Mouse (Mus musculus): ENCODE measurements around the gene Btg2. TPM values are rescaled to one million over a fixed set of nuclear protein-coding genes. Genes with fewer than 3 reads are reported as not detected.

The Btg2 gene
- polyA plus RNA-seq, 1 experiment from 2014 or later: 109 TPM

GRCm38 (mm10) chr1:134084128-134084527, 5.2 kb upstream of the Btg2 start:
- WGBS (ENCODE audit: insufficient replicate concordance): 74% methylated on average over 3 of the region's 3 CpGs
- no peaks in the 10 kb centered on the region for H3K27me3 ChIP-seq (ENCODE audit: control insufficient read depth, insufficient read depth, low read depth, low read length)
- H3K9me3 ChIP-seq (replicated peaks; ENCODE audit: control insufficient read depth, low read length): no peaks in the 10 kb centered on the region
- H3K36me3 ChIP-seq (ENCODE audit: control insufficient read depth, insufficient read depth): no peaks in the 10 kb centered on the region
- H3K27ac ChIP-seq (ENCODE audit: low read length): peak overlapping the region; percentile 93
- H3K9ac ChIP-seq (ENCODE audit: low read depth, low read length): peak overlapping the region; percentile 65; the same call in 1 of the 2 replicates
- no peak for ATAC-seq (ENCODE audit: low read depth)
- H3K4me3 ChIP-seq (ENCODE audit: low read depth, low read length): no peak overlapping the region
- H3K4me1 ChIP-seq (ENCODE audit: control insufficient read depth, low read depth, low read length): peaks cover 92% of the 10 kb centered on the region
- no peak overlapping the region for H3K4me2 ChIP-seq (ENCODE audit: low read depth, low read length)

GRCm38 (mm10) chr1:134083676-134084075, 4.8 kb upstream of the Btg2 start:
- H3K27me3 ChIP-seq (ENCODE audit: control insufficient read depth, insufficient read depth, low read depth, low read length): no peaks in the 10 kb centered on the region
- no peak for ATAC-seq (ENCODE audit: low read depth)
- no peaks in the 10 kb centered on the region for H3K9me3 ChIP-seq (replicated peaks; ENCODE audit: control insufficient read depth, low read length)
- H3K27ac ChIP-seq (ENCODE audit: low read length): peak overlapping the region; percentile 93
- H3K4me3 ChIP-seq (ENCODE audit: low read depth, low read length): no peak overlapping the region
- WGBS (ENCODE audit: insufficient replicate concordance): 65% methylated on average over 8 of the region's 8 CpGs
- H3K4me1 ChIP-seq (ENCODE audit: control insufficient read depth, low read depth, low read length): peaks cover 89% of the 10 kb centered on the region
- peak overlapping the region; percentile 58 for H3K4me2 ChIP-seq (ENCODE audit: low read depth, low read length)
- H3K36me3 ChIP-seq (ENCODE audit: control insufficient read depth, insufficient read depth): no peaks in the 10 kb centered on the region
- peak overlapping the region; percentile 65 for H3K9ac ChIP-seq (ENCODE audit: low read depth, low read length)

- 34% methylated on average over 11 of the region's 11 CpGs for WGBS (ENCODE audit: insufficient replicate concordance)
- peak overlapping the region; percentile 65 for H3K9ac ChIP-seq (ENCODE audit: low read depth, low read length)
- no peaks in the 10 kb centered on the region for H3K36me3 ChIP-seq (ENCODE audit: control insufficient read depth, insufficient read depth)
- H3K4me3 ChIP-seq (ENCODE audit: low read depth, low read length): peak overlapping the region; percentile 22
- peak overlapping the region; percentile 93 for H3K27ac ChIP-seq (ENCODE audit: low read length)
- H3K4me2 ChIP-seq (ENCODE audit: low read depth, low read length): peak overlapping the region; percentile 58
- no peaks in the 10 kb centered on the region for H3K27me3 ChIP-seq (ENCODE audit: control insufficient read depth, insufficient read depth, low read depth, low read length)
- H3K9me3 ChIP-seq (replicated peaks; ENCODE audit: control insufficient read depth, low read length): no peaks in the 10 kb centered on the region
- peak; percentile 61 for ATAC-seq (ENCODE audit: low read depth)
- peaks cover 83% of the 10 kb centered on the region for H3K4me1 ChIP-seq (ENCODE audit: control insufficient read depth, low read depth, low read length)
These were observed 4.1 kb upstream of the Btg2 start for GRCm38 (mm10) chr1:134082987-134083516.

- Histone ChIP-seq H3K4me2 (ENCODE audit: low read depth, low read length) (no peak overlapping the region), H3K36me3 (ENCODE audit: control insufficient read depth, insufficient read depth) (peaks cover 15% of the 10 kb centered on the region), H3K27ac (ENCODE audit: low read length) (peak overlapping the region; percentile 60), H3K9ac (ENCODE audit: low read depth, low read length) (peak overlapping the region; percentile 80; the same call in 1 of the 2 replicates), H3K4me3 (ENCODE audit: low read depth, low read length) (no peak overlapping the region), H3K9me3 (replicated peaks; ENCODE audit: control insufficient read depth, low read length) (no peaks in the 10 kb centered on the region), H3K27me3 (ENCODE audit: control insufficient read depth, insufficient read depth, low read depth, low read length) (no peaks in the 10 kb centered on the region), H3K4me1 (ENCODE audit: control insufficient read depth, low read depth, low read length) (peaks cover 72% of the 10 kb centered on the region)
- ATAC-seq (ENCODE audit: low read depth): no peak
- WGBS (ENCODE audit: insufficient replicate concordance): 71% methylated on average over 5 of the region's 5 CpGs
These were observed 2.0 kb upstream of the Btg2 start for GRCm38 (mm10) chr1:134080881-134081450.

GRCm38 (mm10) chr1:134080406-134080805, 1.5 kb upstream of the Btg2 start:
- no peak overlapping the region for H3K4me3 ChIP-seq (ENCODE audit: low read depth, low read length)
- peak overlapping the region; percentile 60 for H3K27ac ChIP-seq (ENCODE audit: low read length)
- no peak for ATAC-seq (ENCODE audit: low read depth)
- peaks cover 20% of the 10 kb centered on the region for H3K36me3 ChIP-seq (ENCODE audit: control insufficient read depth, insufficient read depth)
- WGBS (ENCODE audit: insufficient replicate concordance): 50% methylated on average over 4 of the region's 4 CpGs
- H3K27me3 ChIP-seq (ENCODE audit: control insufficient read depth, insufficient read depth, low read depth, low read length): no peaks in the 10 kb centered on the region
- peak overlapping the region; percentile 80 for H3K9ac ChIP-seq (ENCODE audit: low read depth, low read length)
- H3K4me1 ChIP-seq (ENCODE audit: control insufficient read depth, low read depth, low read length): peaks cover 72% of the 10 kb centered on the region
- no peaks in the 10 kb centered on the region for H3K9me3 ChIP-seq (replicated peaks; ENCODE audit: control insufficient read depth, low read length)
- no peak overlapping the region for H3K4me2 ChIP-seq (ENCODE audit: low read depth, low read length)

- Histone ChIP-seq H3K27ac (ENCODE audit: low read length) (peak overlapping the region; percentile 88), H3K9ac (ENCODE audit: low read depth, low read length) (peak overlapping the region; percentile 80), H3K4me2 (ENCODE audit: low read depth, low read length) (peak overlapping the region; percentile 90), H3K36me3 (ENCODE audit: control insufficient read depth, insufficient read depth) (peaks cover 27% of the 10 kb centered on the region), H3K27me3 (ENCODE audit: control insufficient read depth, insufficient read depth, low read depth, low read length) (no peaks in the 10 kb centered on the region), H3K4me3 (ENCODE audit: low read depth, low read length) (peak overlapping the region; percentile 60), H3K4me1 (ENCODE audit: control insufficient read depth, low read depth, low read length) (peaks cover 72% of the 10 kb centered on the region), H3K9me3 (replicated peaks; ENCODE audit: control insufficient read depth, low read length) (no peaks in the 10 kb centered on the region)
- ATAC-seq (ENCODE audit: low read depth): no peak
- 5% methylated on average over 9 of the region's 9 CpGs for WGBS (ENCODE audit: insufficient replicate concordance)
These were observed 700 bp upstream of the Btg2 start for GRCm38 (mm10) chr1:134079477-134080163.

- Histone ChIP-seq H3K4me2 (ENCODE audit: low read depth, low read length) (peak overlapping the region; percentile 79), H3K27me3 (ENCODE audit: control insufficient read depth, insufficient read depth, low read depth, low read length) (no peaks in the 10 kb centered on the region), H3K9me3 (replicated peaks; ENCODE audit: control insufficient read depth, low read length) (no peaks in the 10 kb centered on the region), H3K27ac (ENCODE audit: low read length) (peak overlapping the region; percentile 95), H3K4me1 (ENCODE audit: control insufficient read depth, low read depth, low read length) (peaks cover 75% of the 10 kb centered on the region), H3K4me3 (ENCODE audit: low read depth, low read length) (peak overlapping the region; percentile 83), H3K36me3 (ENCODE audit: control insufficient read depth, insufficient read depth) (peaks cover 29% of the 10 kb centered on the region), H3K9ac (ENCODE audit: low read depth, low read length) (peak overlapping the region; percentile 94)
- peak; percentile 58 for ATAC-seq (ENCODE audit: low read depth)
- WGBS (ENCODE audit: insufficient replicate concordance): 2% methylated on average over 19 of the region's 19 CpGs
These were observed 692 bp downstream of the Btg2 start for GRCm38 (mm10) chr1:134078061-134078795.

GRCm38 (mm10) chr1:134077389-134078060, 1.4 kb downstream of the Btg2 start:
- Histone ChIP-seq H3K36me3 (ENCODE audit: control insufficient read depth, insufficient read depth) (peaks cover 29% of the 10 kb centered on the region), H3K4me1 (ENCODE audit: control insufficient read depth, low read depth, low read length) (peaks cover 74% of the 10 kb centered on the region), H3K4me2 (ENCODE audit: low read depth, low read length) (peak overlapping the region; percentile 79), H3K4me3 (ENCODE audit: low read depth, low read length) (peak overlapping the region; percentile 83), H3K27me3 (ENCODE audit: control insufficient read depth, insufficient read depth, low read depth, low read length) (no peaks in the 10 kb centered on the region), H3K27ac (ENCODE audit: low read length) (peak overlapping the region; percentile 95), H3K9me3 (replicated peaks; ENCODE audit: control insufficient read depth, low read length) (no peaks in the 10 kb centered on the region), H3K9ac (ENCODE audit: low read depth, low read length) (peak overlapping the region; percentile 94)
- WGBS (ENCODE audit: insufficient replicate concordance): 14% methylated on average over 14 of the region's 14 CpGs
- ATAC-seq (ENCODE audit: low read depth): no peak
